Mouse (Mus musculus): ENCODE measurements around the gene Rnf19b.

GRCm38 (mm10) chr4:129062281-129063075, 4.4 kb downstream of the Rnf19b start:
- no peak for TF ChIP-seq CTCF (IDR thresholded peaks at IDR 0.05; ENCODE audit: low read depth, low read length)
- TF ChIP-seq POLR2A (IDR thresholded peaks at IDR 0.05; ENCODE audit: extremely low read depth, insufficient read depth, low read length) = no peak

Data from liver, adult 2 months (tissue).